Mouse (Mus musculus) lung, adult 2 months (tissue): Measurements from ENCODE around the gene Thsd4. TPM values are rescaled to one million over a fixed set of nuclear protein-coding genes. Genes with fewer than 3 reads are reported as not detected.

ENCODE experiments used
- DNase-seq: peaks from one replicate; pipeline ENCODE4 v3.0.0; 2022
- H3K4me1 ChIP-seq: fragments of 200-500 bp; 2 replicates; pipeline ENCODE4 v1.6.1; 2011; ENCODE audit warnings: low read length; ENCODE audit not compliant: control insufficient read depth, insufficient read depth
- H3K4me3 ChIP-seq: fragments of 200-500 bp; replicated peaks from 2 replicates; pipeline ENCODE3; 2011; ENCODE audit warnings: low read depth, mild to moderate bottlenecking, control low read depth, low read length; ENCODE audit errors: extremely low read depth
- CTCF ChIP-seq: fragments of 200-500 bp; IDR thresholded peaks from 2 replicates; pipeline ENCODE4 v1.5.1; 2011; ENCODE audit warnings: mild to moderate bottlenecking, low read length, control low read depth; ENCODE audit not compliant: insufficient read depth
- POLR2A ChIP-seq: fragments of 200-500 bp; IDR thresholded peaks from 2 replicates; pipeline ENCODE4 v1.6.1; 2011; ENCODE audit warnings: low read depth, mild to moderate bottlenecking, control low read depth, low read length, borderline replicate concordance; ENCODE audit errors: extremely low read depth
- WGBS: fragments of 180-500 bp; shearing (Covaris S2); methylation state at CpG from one replicate; pipeline ENCODE4 v1.1.7; 2018; 5-methylcytosine and 5-hydroxymethylcytosine counted together
- polyA plus RNA-seq: library from polyadenylated mRNA; depleted of rRNA; stranded (reverse); fragments of >200 nt; gene quantifications from 2 replicates; pipeline ENCODE4 v1.2.3, GENCODE M21; 2012

Gene Thsd4
- polyA plus RNA-seq, 1 experiment, result 27.2 TPM

GRCm38 (mm10) chr9:60034883-60035282, 487.0 kb downstream of the Thsd4 start:
- H3K4me3 ChIP-seq, result no peak overlapping the region

GRCm38 (mm10) chr9:60027234-60027633, 494.6 kb downstream of the Thsd4 start:
- Histone ChIP-seq H3K4me1 (no peaks in the 10 kb centered on the region), H3K4me3 (no peak overlapping the region)
- DNase-seq, result no peak
- 71% methylated on average over 4 of the region's 4 CpGs for WGBS
- TF ChIP-seq POLR2A (no peak), CTCF (no peak)

More at GRCm38 (mm10) chr9:60034883-60035282, 487.0 kb downstream of the Thsd4 start:
- DNase-seq, result no peak
- no peaks in the 10 kb centered on the region for H3K4me1 ChIP-seq
- 90% methylated on average over 4 of the region's 4 CpGs for WGBS
- TF ChIP-seq CTCF (no peak), POLR2A (no peak)

- 60% methylated on average over 2 of the region's 2 CpGs for WGBS
- Histone ChIP-seq H3K4me3 (no peak overlapping the region), H3K4me1 (no peaks in the 10 kb centered on the region)
- no peak for DNase-seq
- TF ChIP-seq CTCF (no peak), POLR2A (no peak)
Observed at GRCm38 (mm10) chr9:60026795-60027194, 495.1 kb downstream of the Thsd4 start.

GRCm38 (mm10) chr9:60025919-60026318, 495.9 kb downstream of the Thsd4 start:
- Histone ChIP-seq H3K4me3 (no peak overlapping the region), H3K4me1 (no peaks in the 10 kb centered on the region)
- TF ChIP-seq POLR2A, result no peak
- TF ChIP-seq CTCF, result no peak
- WGBS, result 83% methylated on average over 6 of the region's 6 CpGs
- no peak for DNase-seq

GRCm38 (mm10) chr9:60024971-60025370, 496.9 kb downstream of the Thsd4 start:
- no peak for TF ChIP-seq POLR2A
- TF ChIP-seq CTCF, result no peak
- DNase-seq, result no peak
- H3K4me1 ChIP-seq, result no peaks in the 10 kb centered on the region
- no peak overlapping the region for H3K4me3 ChIP-seq
- 28% methylated on average over 5 of the region's 5 CpGs for whole genome bisulfite sequencing

- 22% methylated on average over 5 of the region's 5 CpGs for WGBS
- TF ChIP-seq POLR2A (no peak), CTCF (no peak)
- no peak for DNase-seq
- no peaks in the 10 kb centered on the region for H3K4me1 ChIP-seq
- H3K4me3 ChIP-seq, result no peak overlapping the region
Observed at GRCm38 (mm10) chr9:60024545-60024944, 497.3 kb downstream of the Thsd4 start.

GRCm38 (mm10) chr9:60022331-60022730, 499.5 kb downstream of the Thsd4 start:
- DNase-seq, result peak; percentile 7
- Histone ChIP-seq H3K4me3 (no peak overlapping the region), H3K4me1 (no peaks in the 10 kb centered on the region)
- TF ChIP-seq CTCF, result no peak
- no peak for TF ChIP-seq POLR2A
- WGBS, result 75% methylated on average over 3 of the region's 3 CpGs

- TF ChIP-seq CTCF (no peak), POLR2A (no peak)
- WGBS, result 79% methylated on average over 1 of the region's 1 CpGs
- no peak for DNase-seq
- H3K4me1 ChIP-seq, result no peaks in the 10 kb centered on the region
- no peak overlapping the region for H3K4me3 ChIP-seq
Observed at GRCm38 (mm10) chr9:60020444-60020843, 501.4 kb downstream of the Thsd4 start.

GRCm38 (mm10) chr9:60010285-60010684, 511.6 kb downstream of the Thsd4 start:
- WGBS, result 79% methylated on average over 1 of the region's 1 CpGs
- no peak for TF ChIP-seq POLR2A
- TF ChIP-seq CTCF, result no peak
- no peaks in the 10 kb centered on the region for H3K4me1 ChIP-seq
- no peak overlapping the region for H3K4me3 ChIP-seq
- no peak for DNase-seq

GRCm38 (mm10) chr9:60008936-60009335, 512.9 kb downstream of the Thsd4 start:
- no peak for DNase-seq
- H3K4me3 ChIP-seq, result no peak overlapping the region

More at GRCm38 (mm10) chr9:60008936-60009335, 512.9 kb downstream of the Thsd4 start:
- WGBS, result 60% methylated on average over 7 of the region's 7 CpGs
- no peak for TF ChIP-seq POLR2A
- no peak for TF ChIP-seq CTCF
- no peaks in the 10 kb centered on the region for H3K4me1 ChIP-seq
